Comparison of ENCODE assay signal across 33 mouse cellular contexts in genomic region chr4:28837669-28838068, GRCm38 (mm10).
"Had no signal": no experiment of that assay in that cellular context is flagged by ENCODE, and none has a peak within 500 bp of the region (broad histone marks: within the 10 kb centered on the region; RNA-seq: fewer than 3 reads in every experiment).

No protein-coding gene starts in this region.

- H3K4me1 ChIP-seq: hindbrain, embryonic 10.5 days; hindbrain, embryonic 12.5 days; intestine, embryonic 15.5 days; kidney, embryonic 15.5 days had no signal

- DNase-seq: heart, postnatal 10 days; heart, postnatal 14 days; heart, postnatal 36 days; heart, postnatal 4 days; kidney, adult 11 months; kidney, adult 18-20 months; kidney, adult 2 months; kidney, adult 8-10 months; kidney, adult 9 months; kidney, postnatal 10 days; kidney, postnatal 14 days; kidney, postnatal 25 days; kidney, postnatal 36 days; kidney, postnatal 4 days; layer of hippocampus, postnatal 36 days had no signal

- H3K9me3 ChIP-seq: heart, embryonic 10.5 days; heart, embryonic 12.5 days; heart, embryonic 13.5 days; heart, embryonic 15.5 days; hindbrain, embryonic 10.5 days; hindbrain, embryonic 12.5 days; hindbrain, embryonic 13.5 days; hindbrain, embryonic 15.5 days; intestine, embryonic 15.5 days; kidney, embryonic 15.5 days had no signal

- H3K36me3 ChIP-seq: heart, embryonic 15.5 days; hindbrain, embryonic 10.5 days; hindbrain, embryonic 12.5 days; hindbrain, embryonic 13.5 days; hindbrain, embryonic 15.5 days; intestine, embryonic 15.5 days; kidney, embryonic 15.5 days had no signal

- H3K4me3 ChIP-seq: heart, embryonic 10.5 days; heart, embryonic 12.5 days; heart, embryonic 13.5 days; heart, embryonic 15.5 days; hindbrain, embryonic 10.5 days; hindbrain, embryonic 12.5 days; hindbrain, embryonic 13.5 days; hindbrain, embryonic 15.5 days; intestine, embryonic 15.5 days; kidney, embryonic 15.5 days had no signal

- ATAC-seq: hindbrain, embryonic 16.5 days; hindbrain, postnatal 0 days; inflammation-experienced regulatory T-cells, adult 6 months; intestine, embryonic 15.5 days; intestine, embryonic 16.5 days; intestine, postnatal 0 days had no signal

- H3K9ac ChIP-seq: heart, embryonic 12.5 days; heart, embryonic 13.5 days; heart, embryonic 15.5 days; hindbrain, embryonic 12.5 days; hindbrain, embryonic 13.5 days; hindbrain, embryonic 14.5 days; hindbrain, embryonic 15.5 days; intestine, embryonic 15.5 days; kidney, embryonic 15.5 days had no signal

- H3K4me2 ChIP-seq: heart, embryonic 11.5 days; heart, embryonic 12.5 days; heart, embryonic 13.5 days; heart, embryonic 15.5 days; hindbrain, embryonic 12.5 days; hindbrain, embryonic 13.5 days; hindbrain, embryonic 14.5 days; hindbrain, embryonic 15.5 days; intestine, embryonic 15.5 days; kidney, embryonic 15.5 days had no signal

- H3K27ac ChIP-seq: heart, embryonic 10.5 days; heart, embryonic 13.5 days; heart, embryonic 15.5 days; hindbrain, embryonic 10.5 days; hindbrain, embryonic 12.5 days; hindbrain, embryonic 13.5 days; hindbrain, embryonic 14.5 days; hindbrain, embryonic 15.5 days; hindbrain, postnatal 0 days; intestine, embryonic 15.5 days; kidney, embryonic 15.5 days; kidney, postnatal 0 days had no signal

- H3K27me3 ChIP-seq: heart, embryonic 12.5 days; heart, embryonic 13.5 days; heart, embryonic 15.5 days; hindbrain, embryonic 12.5 days; hindbrain, embryonic 13.5 days; hindbrain, embryonic 15.5 days; intestine, embryonic 15.5 days; kidney, embryonic 15.5 days had no signal
